8 mouse cellular contexts compared by ENCODE assay signal in the genomic region with DNA sequence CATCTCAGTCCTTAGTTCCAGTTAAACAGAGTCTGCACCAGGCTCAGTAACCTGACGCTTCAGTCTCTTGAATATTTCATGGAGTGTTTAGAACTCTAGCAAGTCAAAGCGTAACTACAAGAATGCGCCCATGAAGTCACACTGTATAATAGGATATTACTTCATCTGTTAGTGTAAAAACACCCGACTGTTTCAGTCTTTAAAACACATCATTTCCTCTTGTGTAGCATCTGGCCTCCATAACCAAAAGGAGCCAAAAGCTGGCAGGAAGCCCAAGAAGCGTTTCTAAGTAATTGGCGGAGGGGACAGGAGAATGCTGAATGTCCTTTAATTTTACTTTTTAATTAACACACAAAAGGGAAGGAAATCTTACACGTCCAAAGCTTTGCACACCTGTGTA. TPM values are rescaled to one million over a fixed set of nuclear protein-coding genes. Genes with fewer than 3 reads are reported as not detected.
DNase-seq lines count a peak whose midpoint lies in the region; ATAC-seq and TF ChIP-seq lines count a peak whose summit lies in the region.

No protein-coding gene starts in this region.

- H3K36me3 ChIP-seq in embryonic facial prominence, embryonic 14.5 days (ENCODE audit: control insufficient read depth, insufficient read depth, low read length): no peaks in the 10 kb centered on the region
- no peaks in the 10 kb centered on the region for H3K36me3 ChIP-seq in embryonic facial prominence, embryonic 10.5 days (replicated peaks)
- no peaks in the 10 kb centered on the region for H3K36me3 ChIP-seq in limb, embryonic 14.5 days (ENCODE audit: control insufficient read depth, insufficient read depth, low read length)

- no peaks in the 10 kb centered on the region for H3K27me3 ChIP-seq in embryonic facial prominence, embryonic 14.5 days (replicated peaks; ENCODE audit: control insufficient read depth, insufficient read depth, low read length)
- no peaks in the 10 kb centered on the region for H3K27me3 ChIP-seq in embryonic facial prominence, embryonic 10.5 days (replicated peaks; ENCODE audit: low read depth, poor library complexity, severe bottlenecking)
- H3K27me3 ChIP-seq in limb, embryonic 14.5 days (ENCODE audit: control insufficient read depth, insufficient read depth, low read length): no peaks in the 10 kb centered on the region

- ATAC-seq in embryonic facial prominence, embryonic 14.5 days (ENCODE audit: low read depth): peak; percentile 41
- ATAC-seq in limb, embryonic 14.5 days (ENCODE audit: low FRiP score, low read depth): peak; percentile 39; the same call in 1 of the 2 replicates
- ATAC-seq in frontal cortex, adult (ENCODE audit: low TSS enrichment): no peak

- DNase-seq in embryonic facial prominence, embryonic 14.5 days (ENCODE audit: low spot score): peak; percentile 76
- no peak for DNase-seq in embryonic facial prominence, embryonic 10.5 days (ENCODE audit: low spot score)
- peak; percentile 11 for DNase-seq in right cerebral cortex, postnatal 4 days
- DNase-seq in right cerebral cortex, postnatal 25 days: no peak
- DNase-seq in limb, embryonic 14.5 days (ENCODE audit: low spot score): peak; percentile 78
- DNase-seq in cerebellum, adult 9-11 months: no peak
- no peak for DNase-seq in testis, postnatal 14 days (ENCODE audit: low spot score)

- 34% methylated on average over 7 of the region's 7 CpGs for WGBS in embryonic facial prominence, embryonic 14.5 days
- 81% methylated on average over 7 of the region's 7 CpGs for whole genome bisulfite sequencing in embryonic facial prominence, embryonic 10.5 days
- WGBS in limb, embryonic 14.5 days: 19% methylated on average over 7 of the region's 7 CpGs

- no peak overlapping the region for H3K9ac ChIP-seq in embryonic facial prominence, embryonic 14.5 days (ENCODE audit: low read depth, low read length)
- H3K9ac ChIP-seq in limb, embryonic 14.5 days (ENCODE audit: low read depth, low read length, severe bottlenecking): no peak overlapping the region

- no peak for TF ChIP-seq POLR2A in limb, embryonic 14.5 days (IDR thresholded peaks at IDR 0.05; ENCODE audit: borderline replicate concordance, extremely low read depth, insufficient read depth, insufficient read length)

- no peak overlapping the region for H3K4me2 ChIP-seq in embryonic facial prominence, embryonic 14.5 days (ENCODE audit: low read depth, low read length)
- H3K4me2 ChIP-seq in limb, embryonic 14.5 days (replicated peaks; ENCODE audit: low read depth, low read length, severe bottlenecking): no peak overlapping the region

- H3K27ac ChIP-seq in embryonic facial prominence, embryonic 14.5 days (replicated peaks; ENCODE audit: low read depth, low read length): no peak overlapping the region
- H3K27ac ChIP-seq in embryonic facial prominence, embryonic 10.5 days (replicated peaks): no peak overlapping the region
- no peak overlapping the region for H3K27ac ChIP-seq in limb, embryonic 14.5 days (replicated peaks; ENCODE audit: low read depth, low read length)

- H3K4me3 ChIP-seq in embryonic facial prominence, embryonic 14.5 days (ENCODE audit: low read depth, low read length): no peak overlapping the region
- H3K4me3 ChIP-seq in embryonic facial prominence, embryonic 10.5 days: no peak overlapping the region
- no peak overlapping the region for H3K4me3 ChIP-seq in limb, embryonic 14.5 days (replicated peaks; ENCODE audit: low read length)

- H3K9me3 ChIP-seq in embryonic facial prominence, embryonic 14.5 days (ENCODE audit: control insufficient read depth, low read length): no peaks in the 10 kb centered on the region
- H3K9me3 ChIP-seq in embryonic facial prominence, embryonic 10.5 days: no peaks in the 10 kb centered on the region
- H3K9me3 ChIP-seq in limb, embryonic 14.5 days (ENCODE audit: control insufficient read depth, low read length): no peaks in the 10 kb centered on the region

- H3K4me1 ChIP-seq in embryonic facial prominence, embryonic 14.5 days (ENCODE audit: control insufficient read depth, insufficient read depth, low read length): peaks cover 16% of the 10 kb centered on the region
- H3K4me1 ChIP-seq in embryonic facial prominence, embryonic 10.5 days: peaks cover 24% of the 10 kb centered on the region
- peaks cover 33% of the 10 kb centered on the region for H3K4me1 ChIP-seq in limb, embryonic 14.5 days (ENCODE audit: control insufficient read depth, insufficient read depth, low read length)

RNA-seq across cellular contexts. Expression of gene Cdr2, which starts 5.0 kb away (rescaled TPM):
- polyA plus RNA-seq in embryonic facial prominence, embryonic 14.5 days (2014; fragmentation: Nextera tagmentation; extraction: Ambion mirVana): 17.5 and 21.0 TPM in 2 replicates
- 11.5 and 14.5 TPM in 2 replicates for polyA plus RNA-seq in embryonic facial prominence, embryonic 10.5 days (2016; fragmentation: Nextera tagmentation; extraction: Ambion mirVana)
- 28.9 and 36.2 TPM in 2 replicates for polyA plus RNA-seq in limb, embryonic 14.5 days (2012; rRNA removed)
- polyA plus RNA-seq in limb, embryonic 14.5 days (2014; fragmentation: Nextera tagmentation; extraction: Ambion mirVana): 17.0 and 19.4 TPM in 2 replicates

RNA-seq across cellular contexts. Expression of gene Mfsd13b, which starts 5.2 kb away (rescaled TPM):
- 0.55 TPM in 1 of 2 replicates, not detected in the other for polyA plus RNA-seq in embryonic facial prominence, embryonic 14.5 days (2014; fragmentation: Nextera tagmentation; extraction: Ambion mirVana)
- polyA plus RNA-seq in embryonic facial prominence, embryonic 10.5 days (2016; fragmentation: Nextera tagmentation; extraction: Ambion mirVana): 0.40 and 0.62 TPM in 2 replicates
- polyA plus RNA-seq in limb, embryonic 14.5 days (2012; rRNA removed): 0.26 and 0.55 TPM in 2 replicates
- 0.36 TPM in 1 of 2 replicates, not detected in the other for polyA plus RNA-seq in limb, embryonic 14.5 days (2014; fragmentation: Nextera tagmentation; extraction: Ambion mirVana)

RNA-seq across cellular contexts. Expression of gene Mettl9, which starts 57.2 kb away (rescaled TPM):
- polyA plus RNA-seq in embryonic facial prominence, embryonic 14.5 days (2014; fragmentation: Nextera tagmentation; extraction: Ambion mirVana): 142 and 151 TPM in 2 replicates
- polyA plus RNA-seq in embryonic facial prominence, embryonic 10.5 days (2016; fragmentation: Nextera tagmentation; extraction: Ambion mirVana): 182 and 187 TPM in 2 replicates
- 91.6 and 94.8 TPM in 2 replicates for polyA plus RNA-seq in limb, embryonic 14.5 days (2012; rRNA removed)
- polyA plus RNA-seq in limb, embryonic 14.5 days (2014; fragmentation: Nextera tagmentation; extraction: Ambion mirVana): 188 and 197 TPM in 2 replicates

RNA-seq across cellular contexts. Expression of gene Polr3e, which starts 59.5 kb away (rescaled TPM):
- 21.8 and 26.2 TPM in 2 replicates for polyA plus RNA-seq in embryonic facial prominence, embryonic 14.5 days (2014; fragmentation: Nextera tagmentation; extraction: Ambion mirVana)
- polyA plus RNA-seq in embryonic facial prominence, embryonic 10.5 days (2016; fragmentation: Nextera tagmentation; extraction: Ambion mirVana): 42.9 and 44.8 TPM in 2 replicates
- polyA plus RNA-seq in limb, embryonic 14.5 days (2012; rRNA removed): 36.3 and 38.8 TPM in 2 replicates
- polyA plus RNA-seq in limb, embryonic 14.5 days (2014; fragmentation: Nextera tagmentation; extraction: Ambion mirVana): 25.8 and 26.2 TPM in 2 replicates

Comparison
In these comparisons a context has a peak if more than half of its experiments do, and no peak if none do; other contexts are left out.
1. DNase-seq: peak in embryonic facial prominence, embryonic 14.5 days (single experiment), right cerebral cortex, postnatal 4 days (single experiment) and limb, embryonic 14.5 days (single experiment); none in embryonic facial prominence, embryonic 10.5 days (single experiment), right cerebral cortex, postnatal 25 days (single experiment), cerebellum, adult 9-11 months (single experiment) and testis, postnatal 14 days (single experiment).